Mouse (Mus musculus) lung, postnatal 0 days (tissue): ENCODE data around the gene Maf. TPM values are rescaled to one million over a fixed set of nuclear protein-coding genes. Genes with fewer than 3 reads are reported as not detected.

ENCODE experiments used
- ATAC-seq: fragments of 200-750 bp; cut with Nextera tagmentation; 2 replicates; pipeline ENCODE4 v1.8.0; 2017; ENCODE audit warnings: moderate library complexity
- DNase-seq: peaks from one replicate; pipeline ENCODE4 v3.0.0-alpha.2; 2016; ENCODE audit warnings: low spot score
- H3K27ac ChIP-seq: fragments of 300-500 bp; sonication (generic); 2 replicates; pipeline ENCODE4 v1.5.1; 2014; ENCODE audit warnings: antibody characterized with exemption, mild to moderate bottlenecking, low read length, mixed read lengths
- H3K27me3 ChIP-seq: fragments of 300-500 bp; sonication (generic); replicated peaks from 2 replicates; pipeline ENCODE4 v1.6.1; 2014; ENCODE audit warnings: low read length, mixed read lengths; ENCODE audit not compliant: insufficient read depth
- H3K36me3 ChIP-seq: fragments of 300-500 bp; sonication (generic); 2 replicates; pipeline ENCODE4 v1.6.1; 2014; ENCODE audit warnings: low read length, mixed read lengths; ENCODE audit not compliant: insufficient read depth
- H3K4me1 ChIP-seq: fragments of 300-500 bp; sonication (generic); 2 replicates; pipeline ENCODE4 v1.6.1; 2014; ENCODE audit warnings: antibody characterized with exemption, low read depth, low read length, mixed read lengths; ENCODE audit not compliant: insufficient read depth
- H3K4me2 ChIP-seq: fragments of 300-500 bp; sonication (generic); replicated peaks from 2 replicates; pipeline ENCODE4 v1.6.1; 2014; ENCODE audit warnings: low read depth, mild to moderate bottlenecking, low read length, moderate library complexity, mixed read lengths
- H3K4me3 ChIP-seq: fragments of 300-500 bp; sonication (generic); 2 replicates; pipeline ENCODE4 v1.5.1; 2014; ENCODE audit warnings: low read depth, low read length
- H3K9ac ChIP-seq: fragments of 300-500 bp; sonication (generic); replicated peaks from 2 replicates; pipeline ENCODE4 v1.6.1; 2014; ENCODE audit warnings: low read depth, mild to moderate bottlenecking
- H3K9me3 ChIP-seq: fragments of 300-500 bp; sonication (generic); 2 replicates; pipeline ENCODE4 v1.6.1; 2016; ENCODE audit warnings: low read length, mixed read lengths
- CTCF ChIP-seq: IDR thresholded peaks from 2 replicates; pipeline ENCODE4 v1.5.1; 2016; ENCODE audit warnings: antibody characterized with exemption, mild to moderate bottlenecking
- EP300 ChIP-seq: IDR thresholded peaks from 2 replicates; pipeline ENCODE4 v1.6.1; 2016; ENCODE audit warnings: antibody characterized with exemption, mild to moderate bottlenecking, control low read depth
- WGBS: fragments of 180-500 bp; shearing (Covaris S2); extraction: QIAGEN DNeasy Blood & Tissue Kit; methylation state at CpG from one replicate; pipeline ENCODE4 v1.1.7; 2014; 5-methylcytosine and 5-hydroxymethylcytosine counted together
- polyA plus RNA-seq: library from polyadenylated mRNA; unstranded; fragments of >200 nt; fragmentation: Nextera tagmentation; extraction: Ambion mirVana; gene quantifications from 2 replicates; pipeline ENCODE4 v1.2.1, GENCODE M21; 2015

The Maf gene
- polyA plus RNA-seq, 1 experiment from 2014 or later, result 11.7 TPM

DNA sequence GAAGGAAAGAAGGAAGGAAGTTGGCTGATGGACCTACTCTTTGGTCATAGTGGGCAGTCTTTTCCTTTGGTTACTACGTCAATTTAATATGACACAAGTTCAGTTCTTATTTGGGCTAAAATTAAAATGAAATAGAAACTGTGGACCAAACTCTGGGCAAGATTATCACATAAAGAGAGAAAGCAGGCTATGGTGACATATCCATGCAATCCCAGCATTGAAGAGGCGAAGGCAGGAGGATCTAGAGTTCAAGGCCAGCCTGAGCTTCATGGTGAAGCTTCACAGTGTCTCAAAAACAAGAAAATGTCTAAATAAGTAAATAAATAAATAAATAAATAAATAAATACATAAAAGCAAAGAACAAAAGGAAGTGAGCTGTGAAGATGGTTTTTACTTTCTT lies 42.7 kb downstream of the Maf start:
- DNase-seq (no peak), ATAC-seq (no peak)
- H3K36me3 ChIP-seq, result no peaks in the 10 kb centered on the region
- no peaks in the 10 kb centered on the region for H3K9me3 ChIP-seq
- H3K4me1 ChIP-seq, result no peaks in the 10 kb centered on the region
- H3K4me3 ChIP-seq, result no peak overlapping the region
- no peaks in the 10 kb centered on the region for H3K27me3 ChIP-seq
- TF ChIP-seq EP300 (no peak), CTCF (no peak)
- no peak overlapping the region for H3K9ac ChIP-seq
- no peak overlapping the region for H3K27ac ChIP-seq
- 92% methylated on average over 2 of the region's 2 CpGs for WGBS
- no peak overlapping the region for H3K4me2 ChIP-seq

DNA sequence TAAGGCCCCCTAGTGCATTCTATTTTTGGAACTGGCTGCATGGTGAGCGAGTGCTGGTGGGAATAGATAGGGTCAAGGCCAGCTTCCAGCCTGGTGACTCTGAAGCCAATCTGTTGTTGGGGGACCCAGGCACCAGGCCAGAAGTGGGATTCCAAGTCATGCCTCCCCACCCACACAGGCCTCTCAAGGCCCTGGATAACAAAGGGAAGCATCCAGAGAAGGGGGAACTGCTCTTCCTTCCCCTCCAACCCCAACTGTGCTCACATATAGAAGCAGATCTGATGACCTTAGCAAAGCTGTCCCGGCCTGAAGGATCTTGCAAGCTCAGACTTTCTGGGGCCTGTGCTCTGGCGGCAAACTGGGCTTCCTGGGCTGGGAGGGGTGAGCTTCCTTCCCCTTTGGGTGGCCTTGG lies 57.5 kb downstream of the Maf start:
- DNase-seq, result peak; percentile 13

DNA sequence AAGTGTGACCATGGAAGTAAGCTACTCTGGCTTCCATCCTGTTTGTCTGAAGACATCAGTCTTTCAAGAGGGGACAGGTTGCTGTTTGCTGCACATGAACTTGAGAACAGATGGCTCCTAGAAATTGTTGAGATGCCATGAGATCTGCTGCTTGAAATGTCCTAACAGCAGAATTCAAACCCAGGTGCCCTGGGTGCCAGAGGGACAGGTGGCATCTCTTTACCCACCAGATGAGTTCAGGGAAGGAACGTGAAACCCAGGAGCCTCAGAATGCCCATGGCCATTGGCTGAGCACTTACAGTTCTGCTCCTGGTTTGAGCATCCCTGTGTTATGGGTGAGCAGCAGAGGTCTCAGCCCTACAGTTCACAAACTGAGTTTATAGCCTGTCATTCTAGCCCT lies 62.5 kb downstream of the Maf start:
- H3K4me1 ChIP-seq, result no peaks in the 10 kb centered on the region
- no peak overlapping the region for H3K27ac ChIP-seq
- ATAC-seq (no peak), DNase-seq (no peak)
- H3K4me3 ChIP-seq, result no peak overlapping the region
- H3K27me3 ChIP-seq, result no peaks in the 10 kb centered on the region
- no peak for TF ChIP-seq CTCF
- H3K4me2 ChIP-seq, result no peak overlapping the region
- H3K36me3 ChIP-seq, result no peaks in the 10 kb centered on the region
- 86% methylated on average over 1 of the region's 1 CpGs for WGBS
- H3K9me3 ChIP-seq, result no peaks in the 10 kb centered on the region
- no peak overlapping the region for H3K9ac ChIP-seq

More for the DNA sequence above, 57.5 kb downstream of the Maf start:
- H3K27ac ChIP-seq, result no peak overlapping the region
- no peaks in the 10 kb centered on the region for H3K9me3 ChIP-seq
- WGBS, result 36% methylated on average over 3 of the region's 3 CpGs
- H3K27me3 ChIP-seq, result no peaks in the 10 kb centered on the region
- H3K4me2 ChIP-seq, result no peak overlapping the region
- TF ChIP-seq CTCF, result no peak
- no peak for TF ChIP-seq EP300
- H3K36me3 ChIP-seq, result no peaks in the 10 kb centered on the region
- no peak overlapping the region for H3K9ac ChIP-seq
- no peak; the same call in 1 of the 2 replicates for ATAC-seq
- no peaks in the 10 kb centered on the region for H3K4me1 ChIP-seq
- no peak overlapping the region for H3K4me3 ChIP-seq

DNA sequence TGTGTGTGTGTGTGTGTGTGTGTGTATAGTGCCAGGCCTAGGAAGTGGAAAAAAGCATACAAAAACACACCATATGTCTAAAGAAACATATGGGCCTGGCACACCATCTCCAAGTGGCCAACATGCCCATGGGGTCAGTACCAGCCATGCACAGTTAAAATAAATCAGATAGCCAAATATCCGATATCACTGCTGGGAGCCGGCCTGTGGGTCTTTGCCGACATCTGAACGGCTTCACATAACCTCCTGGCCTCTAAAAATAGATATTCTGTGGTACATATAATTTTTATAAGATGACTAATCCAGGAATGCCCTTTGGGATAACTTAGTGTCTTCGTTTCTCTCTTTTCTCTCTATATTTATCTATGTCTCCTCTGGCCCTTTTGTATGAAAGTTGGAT lies 65.7 kb downstream of the Maf start:
- Histone ChIP-seq H3K27me3 (no peaks in the 10 kb centered on the region), H3K4me2 (no peak overlapping the region), H3K9ac (no peak overlapping the region), H3K4me3 (no peak overlapping the region), H3K4me1 (no peaks in the 10 kb centered on the region), H3K27ac (no peak overlapping the region), H3K9me3 (no peaks in the 10 kb centered on the region), H3K36me3 (no peaks in the 10 kb centered on the region)
- no peak for DNase-seq
- WGBS, result 82% methylated on average over 5 of the region's 5 CpGs
- TF ChIP-seq CTCF (no peak), EP300 (no peak)
- ATAC-seq, result no peak

- no peaks in the 10 kb centered on the region for H3K27me3 ChIP-seq
- no peak overlapping the region for H3K27ac ChIP-seq
- no peaks in the 10 kb centered on the region for H3K9me3 ChIP-seq
- 68% methylated on average over 5 of the region's 5 CpGs for whole genome bisulfite sequencing
- TF ChIP-seq CTCF, result no peak
- no peak for TF ChIP-seq EP300
- H3K4me2 ChIP-seq, result no peak overlapping the region
- H3K4me1 ChIP-seq, result no peaks in the 10 kb centered on the region
- DNase-seq, result no peak
- no peak overlapping the region for H3K9ac ChIP-seq
- ATAC-seq, result no peak
- no peak overlapping the region for H3K4me3 ChIP-seq
- no peaks in the 10 kb centered on the region for H3K36me3 ChIP-seq
Observed at GRCm38 (mm10) chr8:115639951-115640350, 67.6 kb downstream of the Maf start.

DNA sequence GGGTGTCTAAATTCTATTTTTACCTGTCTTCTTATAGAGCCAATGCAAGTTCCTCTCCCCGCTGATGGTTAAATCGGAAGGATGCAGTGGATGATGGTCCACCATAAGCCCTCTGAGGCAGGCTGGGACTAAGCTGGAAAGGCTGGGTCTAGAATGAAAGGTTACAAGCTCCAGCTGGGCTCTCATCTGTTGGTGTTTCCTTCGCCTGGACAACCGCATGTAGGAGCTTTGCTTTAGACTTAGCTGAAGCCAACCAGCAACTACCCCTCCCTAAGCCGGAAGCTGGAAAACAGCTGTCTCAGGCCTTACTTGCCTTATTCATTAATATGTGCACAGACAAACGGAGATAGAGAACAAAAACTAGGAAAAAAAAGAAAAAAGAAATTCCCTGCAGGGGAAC lies 70.8 kb downstream of the Maf start:
- Histone ChIP-seq H3K4me3 (no peak overlapping the region), H3K4me1 (no peaks in the 10 kb centered on the region), H3K4me2 (no peak overlapping the region), H3K27ac (no peak overlapping the region), H3K36me3 (no peaks in the 10 kb centered on the region), H3K9ac (no peak overlapping the region), H3K27me3 (no peaks in the 10 kb centered on the region), H3K9me3 (no peaks in the 10 kb centered on the region)
- DNase-seq (peak; percentile 17), ATAC-seq (no peak)
- TF ChIP-seq EP300 (no peak), CTCF (no peak)
- WGBS, result 79% methylated on average over 6 of the region's 6 CpGs
